Mouse (Mus musculus) kidney, adult 2 months (tissue): Measurements from ENCODE around the gene Kmt5b.

Source experiments
- CTCF ChIP-seq: fragments of 200-500 bp; conservative IDR thresholded peaks from 2 replicates; pipeline ENCODE4 v1.5.1; 2011; ENCODE audit warnings: low read depth, mild to moderate bottlenecking, control low read depth, low read length, moderate library complexity, mixed read lengths; ENCODE audit not compliant: insufficient read depth, insufficient read length
- POLR2A ChIP-seq: fragments of 200-500 bp; IDR thresholded peaks from one replicate; pipeline ENCODE4 v1.6.1; 2011; ENCODE audit warnings: low read depth, low read length, control low read depth

- TF ChIP-seq POLR2A (no peak), CTCF (no peak)
Measured at GRCm38 (mm10) chr19:3850847-3851469, 83.7 kb downstream of the Kmt5b start.
